Mouse (Mus musculus) retina, adult 2 months (tissue): ENCODE results near the gene Baz2a.
A peak's percentile ranks its signal among the peaks of the same experiment; 100 is the strongest.
"Not testable (repeated sequence)": the region's sequence is repeated elsewhere in the genome, so short reads cannot be mapped to it uniquely, and the experiment has no call there.

Experiments
- DNase-seq: peaks from one replicate; pipeline ENCODE4 v3.0.0-alpha.2; 2012; ENCODE audit warnings: low read depth, low spot score

The Baz2a gene

DNA sequence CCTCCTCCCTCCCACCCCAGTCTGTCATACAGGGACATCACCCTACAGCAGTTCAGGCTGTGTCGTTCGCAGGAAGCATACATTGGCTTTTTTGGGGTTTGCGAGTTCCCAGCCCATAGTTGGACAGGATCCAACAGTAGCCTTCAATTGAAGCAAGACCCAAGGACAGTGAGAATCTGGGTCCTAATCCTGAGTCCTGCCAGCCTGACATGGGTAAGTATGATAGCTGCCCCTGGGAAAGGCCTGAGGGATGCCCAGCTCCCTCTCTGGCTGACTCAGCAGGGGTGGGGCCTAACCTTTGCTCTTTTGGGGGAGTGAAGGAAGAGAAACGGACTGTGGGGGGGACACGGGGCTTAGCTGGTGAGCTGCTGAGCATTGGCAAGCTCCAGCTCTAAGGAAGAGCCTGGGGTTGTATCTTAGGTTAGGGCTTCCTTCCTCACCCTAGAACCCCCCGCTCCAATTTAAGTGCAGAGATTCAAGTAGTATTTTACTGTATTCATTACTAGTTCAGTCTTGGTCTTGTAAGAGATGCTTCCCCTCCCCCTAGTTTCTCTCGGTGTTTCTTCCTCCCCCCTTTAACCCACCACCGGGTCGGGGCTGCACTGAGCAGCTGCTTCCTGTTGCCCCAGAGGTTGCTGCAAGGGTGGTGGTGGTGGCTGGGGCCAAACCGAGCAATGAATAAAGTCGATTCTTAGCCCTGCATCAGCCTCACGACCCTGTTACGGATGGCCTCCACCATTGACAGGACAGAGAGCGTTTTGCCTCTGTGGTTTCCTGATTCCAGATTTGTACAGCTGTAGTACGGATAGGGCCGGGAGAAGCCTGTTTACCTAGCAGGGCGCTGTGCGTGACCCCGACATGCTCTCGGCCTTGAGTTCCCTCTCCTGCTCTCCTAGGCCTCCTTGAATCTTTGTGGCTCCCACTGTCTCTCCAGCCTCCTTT lies at the start of gene Baz2a:
TSS of gene Baz2a (plus strand) at position 14 of the 942 bp plus-strand sequence.
- no peak for DNase-seq

DNA sequence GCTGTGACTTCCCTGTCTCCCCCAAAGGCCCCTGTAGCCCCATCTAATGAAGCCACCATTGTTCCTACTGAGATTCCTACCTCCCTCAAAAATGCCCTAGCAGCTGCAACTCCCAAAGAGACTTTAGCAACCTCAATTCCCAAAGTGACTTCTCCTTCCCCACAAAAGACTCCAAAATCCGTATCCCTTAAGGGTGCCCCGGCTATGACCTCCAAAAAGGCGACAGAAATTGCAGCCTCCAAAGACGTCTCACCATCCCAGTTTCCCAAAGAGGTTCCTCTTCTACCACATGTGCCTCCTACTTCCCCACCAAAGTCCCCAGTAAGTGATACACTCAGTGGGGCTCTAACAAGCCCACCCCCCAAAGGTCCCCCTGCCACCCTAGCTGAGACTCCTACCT lies 49.7 kb upstream of the Baz2a start:
- DNase-seq, result no peak

DNA sequence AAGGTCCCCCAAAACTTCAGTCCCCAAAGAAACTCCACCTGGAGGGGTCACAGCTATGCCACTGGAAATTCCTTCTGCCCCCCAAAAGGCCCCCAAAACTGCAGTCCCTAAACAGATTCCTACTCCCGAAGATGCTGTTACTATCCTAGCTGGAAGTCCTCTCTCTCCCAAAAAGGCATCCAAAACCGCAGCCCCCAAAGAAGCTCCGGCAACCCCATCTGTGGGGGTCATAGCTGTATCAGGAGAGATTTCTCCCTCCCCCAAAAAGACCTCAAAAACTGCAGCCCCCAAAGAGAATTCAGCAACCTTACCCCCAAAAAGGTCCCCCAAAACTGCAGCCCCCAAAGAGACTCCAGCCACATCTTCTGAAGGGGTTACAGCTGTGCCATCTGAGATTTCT lies 48.9 kb upstream of the Baz2a start:
- DNase-seq, result no peak

DNA sequence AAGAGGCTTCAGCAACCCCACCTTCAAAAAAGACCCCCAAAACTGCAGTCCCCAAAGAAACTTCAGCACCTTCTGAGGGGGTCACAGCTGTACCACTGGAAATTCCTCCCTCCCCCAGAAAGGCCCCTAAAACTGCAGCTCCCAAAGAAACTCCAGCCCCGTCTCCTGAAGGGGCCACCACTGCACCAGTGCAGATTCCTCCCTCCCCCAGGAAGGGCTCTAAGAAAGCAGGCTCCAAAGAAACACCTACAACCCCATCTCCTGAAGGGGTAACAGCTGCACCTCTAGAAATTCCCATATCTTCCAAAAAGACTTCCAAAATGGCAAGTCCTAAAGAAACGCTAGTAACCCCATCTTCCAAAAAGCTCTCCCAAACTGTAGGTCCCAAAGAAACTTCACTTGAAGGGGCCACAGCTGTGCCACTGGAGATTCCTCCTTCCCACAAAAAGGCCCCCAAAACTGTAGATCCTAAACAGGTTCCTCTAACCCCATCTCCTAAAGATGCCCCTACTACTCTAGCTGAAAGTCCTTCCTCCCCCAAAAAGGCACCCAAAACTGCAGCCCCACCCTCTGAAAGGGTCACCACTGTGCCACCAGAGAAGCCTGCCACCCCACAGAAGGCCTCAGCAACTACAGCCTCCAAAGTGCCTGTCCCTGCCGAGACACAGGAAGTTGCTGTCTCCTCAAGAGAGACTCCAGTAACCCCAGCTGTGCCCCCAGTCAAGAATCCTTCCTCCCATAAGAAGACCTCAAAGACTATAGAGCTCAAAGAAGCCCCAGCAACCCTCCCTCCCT lies 48.1 kb upstream of the Baz2a start:
- no peak for DNase-seq

DNA sequence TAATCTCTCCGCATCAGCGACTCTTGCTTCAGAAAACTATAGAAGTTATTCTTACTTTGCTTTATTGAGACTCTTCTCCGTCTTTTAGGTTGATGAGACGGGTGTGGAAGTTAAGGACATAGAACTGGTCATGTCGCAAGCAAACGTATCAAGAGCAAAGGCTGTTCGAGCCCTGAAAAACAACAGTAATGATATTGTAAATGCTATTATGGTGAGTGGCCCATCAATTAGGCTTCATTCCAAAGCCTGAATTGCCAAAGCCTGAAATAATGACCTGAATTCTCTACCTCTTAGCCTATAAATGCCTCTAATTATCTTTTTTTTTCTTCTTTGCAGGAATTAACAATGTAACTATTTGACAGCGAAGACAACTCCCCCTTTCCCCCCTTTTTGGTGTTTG lies 43.2 kb upstream of the Baz2a start:
- DNase-seq, result no peak

DNA sequence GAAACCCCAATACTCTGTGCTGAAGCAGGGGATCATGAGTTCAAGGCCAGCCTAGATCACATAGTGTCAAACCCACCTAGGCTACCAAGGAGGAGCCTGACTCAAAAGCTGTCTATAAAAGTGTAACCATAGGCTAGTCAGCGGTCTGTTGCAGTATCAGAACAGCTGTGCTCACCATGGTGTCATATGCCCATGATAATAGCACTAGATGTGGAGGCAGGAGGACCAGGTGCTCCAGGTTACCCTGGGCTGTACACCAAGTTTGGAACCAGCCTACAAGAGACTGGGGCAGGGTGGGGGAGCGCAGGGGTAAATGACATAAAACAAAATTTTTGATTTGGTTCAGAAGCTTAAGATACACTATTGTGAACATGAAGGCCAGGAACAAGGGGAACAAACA lies 41.6 kb upstream of the Baz2a start:
- no peak for DNase-seq

DNA sequence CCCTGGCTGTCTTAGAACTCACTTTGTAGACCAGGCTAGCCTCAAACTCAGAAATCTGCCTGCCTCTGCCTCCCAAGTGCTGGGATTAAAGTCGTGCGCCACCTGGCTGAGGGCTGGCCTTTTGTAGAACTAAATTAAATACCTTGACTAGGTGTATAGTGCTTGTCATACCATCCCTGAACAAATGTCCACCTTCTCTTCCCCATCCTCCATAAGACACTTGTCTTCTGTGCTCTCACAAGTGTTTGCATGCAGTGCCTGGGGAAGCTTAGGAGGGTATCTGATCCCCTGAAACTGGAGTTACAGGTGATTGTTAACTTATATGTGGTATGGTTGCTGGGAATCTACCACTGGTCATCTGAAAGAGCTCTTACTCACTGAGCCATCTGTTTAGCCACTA lies 41.0 kb upstream of the Baz2a start:
- no peak for DNase-seq

DNA sequence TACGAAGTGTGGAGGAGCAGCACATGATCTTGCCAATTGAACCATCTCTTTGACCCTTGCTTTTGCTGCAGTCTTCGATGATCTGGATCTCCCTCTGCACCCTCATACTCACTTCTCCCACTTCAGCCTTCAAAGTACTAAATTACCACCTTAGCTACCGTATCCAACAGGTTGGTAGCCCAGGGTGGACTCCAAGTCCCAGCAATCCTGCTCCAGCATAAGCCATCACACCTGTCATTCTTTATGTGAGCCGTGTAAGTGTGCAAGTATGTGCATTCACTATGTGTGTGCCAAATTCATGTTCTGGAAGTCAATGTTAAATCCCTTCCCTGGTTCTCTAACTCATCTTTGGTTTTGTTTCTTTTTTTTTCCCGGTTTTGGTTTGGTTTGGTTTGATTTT lies 39.8 kb upstream of the Baz2a start:
- DNase-seq, result no peak

DNA sequence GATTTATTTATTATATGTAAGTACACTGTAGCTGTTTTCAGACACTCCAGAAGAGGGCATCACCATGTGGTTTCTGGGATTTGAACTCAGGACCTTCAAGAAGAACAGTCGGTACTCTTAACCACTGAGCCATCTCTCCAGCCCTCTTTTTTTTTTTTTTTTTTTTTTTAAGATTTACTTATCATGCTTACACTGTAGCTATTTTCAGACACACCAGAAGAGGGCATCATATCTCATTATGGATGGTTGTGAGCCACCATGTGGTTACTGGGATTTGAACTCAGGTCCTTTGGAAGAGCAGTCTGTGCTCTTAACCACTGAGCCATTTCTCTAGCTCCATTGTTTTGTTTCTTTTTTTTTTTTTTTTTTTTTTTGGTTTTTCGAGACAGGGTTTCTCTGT lies 39.2 kb upstream of the Baz2a start:
- DNase-seq, result not testable (repeated sequence)

DNA sequence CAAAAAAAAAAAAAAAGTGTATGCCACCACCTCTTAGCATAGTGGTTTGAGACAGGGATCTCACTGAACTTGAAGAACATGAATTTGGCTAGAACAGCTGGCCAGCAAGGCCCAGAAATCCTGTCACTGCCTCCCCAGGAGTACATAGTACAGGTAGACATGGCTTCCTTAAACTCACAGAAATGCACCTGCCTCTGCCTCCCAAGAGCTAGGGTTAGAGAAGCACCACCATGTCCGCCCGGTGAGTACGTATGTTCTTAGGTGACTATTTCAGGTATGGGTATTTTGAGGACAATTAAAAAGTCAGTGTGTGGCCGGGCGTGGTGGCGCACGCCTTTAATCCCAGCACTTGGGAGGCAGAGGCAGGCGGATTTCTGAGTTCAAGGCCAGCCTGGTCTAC lies 38.4 kb upstream of the Baz2a start:
- no peak for DNase-seq

DNA sequence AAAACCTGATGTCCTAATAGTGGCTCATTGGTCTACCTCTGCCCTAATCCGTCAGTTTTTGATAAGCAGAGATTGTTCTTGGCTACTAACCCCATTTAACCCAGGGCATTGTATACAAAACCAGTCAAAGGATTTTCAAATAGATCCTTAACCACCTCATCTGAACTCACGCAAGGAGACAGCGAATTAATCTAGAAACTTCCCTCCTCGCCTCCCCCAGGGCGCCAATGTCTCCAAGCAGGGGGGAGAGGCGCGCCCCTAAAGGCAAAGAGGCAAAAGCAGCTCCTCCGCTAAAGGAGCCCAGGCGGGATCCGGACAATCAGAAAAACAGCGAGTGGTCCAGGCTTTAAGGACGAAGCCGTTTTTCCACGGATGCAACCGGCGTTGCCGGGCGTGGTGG lies 33.2 kb upstream of the Baz2a start:
- DNase-seq, result no peak

DNA sequence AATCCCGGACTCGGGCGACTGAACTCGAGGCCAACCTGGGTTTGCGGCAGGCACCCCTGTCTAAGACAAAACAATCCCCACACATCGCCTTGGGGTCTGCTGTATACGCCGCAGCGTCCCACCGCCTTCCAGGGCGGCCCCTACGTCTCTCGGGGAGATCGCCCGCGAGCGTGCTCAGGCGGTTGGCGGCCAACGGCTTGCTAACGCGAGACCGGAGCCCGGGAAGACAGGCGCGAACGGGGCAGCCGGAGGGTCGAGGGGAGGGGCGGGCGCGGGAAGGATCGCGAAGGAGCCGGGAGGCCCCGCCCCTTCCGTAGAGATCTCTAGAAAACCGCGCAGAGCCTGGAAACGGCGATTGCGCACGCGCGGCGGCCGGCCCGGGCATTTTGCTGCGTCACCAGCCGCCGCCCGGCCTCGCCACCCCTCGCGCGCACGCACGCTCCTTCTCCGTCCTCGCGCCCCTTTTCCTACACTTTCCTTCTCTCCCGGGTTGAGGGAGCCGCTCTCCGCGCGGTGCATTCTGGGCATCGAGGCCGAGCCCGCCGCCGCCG lies 32.7 kb upstream of the Baz2a start, which contains the start of gene Ptges3:
TSS of gene Ptges3 (plus strand) at position 354 of the 551 bp plus-strand sequence.
- peak; percentile 77 for DNase-seq

DNA sequence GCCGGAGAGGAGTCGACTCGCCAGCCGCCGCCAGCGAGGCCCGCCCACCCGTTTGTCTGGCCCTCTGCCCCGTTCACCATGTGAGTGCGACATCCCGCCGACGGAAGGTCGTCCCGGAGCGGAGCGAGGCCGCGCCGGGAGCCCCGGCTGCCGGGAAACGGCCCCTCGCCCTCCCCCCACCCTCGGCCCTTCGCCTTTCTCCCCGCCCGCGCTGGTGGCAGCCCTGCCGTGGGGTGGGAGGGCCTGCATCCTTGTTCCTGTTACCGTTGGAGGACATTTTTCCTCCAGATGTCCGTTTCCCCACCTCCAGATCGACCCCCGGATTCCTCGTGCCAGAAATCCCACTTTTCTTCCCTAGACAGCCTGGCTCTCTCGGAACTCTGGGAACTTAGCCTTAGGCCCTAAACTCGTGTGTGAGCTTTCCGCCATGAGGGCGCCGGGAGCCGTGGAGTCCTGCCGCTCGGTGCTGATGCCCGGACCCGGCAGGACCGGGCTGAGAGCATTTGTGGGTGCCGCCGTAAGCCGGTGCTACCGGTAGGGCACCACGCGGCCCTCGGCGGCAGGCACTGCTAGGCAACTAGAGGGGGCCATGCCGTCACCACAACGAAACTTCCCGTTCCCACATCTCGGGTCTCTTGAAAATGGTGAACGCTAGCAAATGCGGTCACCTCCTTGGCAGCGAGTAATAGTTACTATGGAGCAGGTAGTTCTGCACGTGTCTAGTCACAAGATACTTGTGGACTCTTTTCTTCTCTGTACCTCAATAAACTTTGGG lies 32.0 kb upstream of the Baz2a start:
- no peak for DNase-seq

DNA sequence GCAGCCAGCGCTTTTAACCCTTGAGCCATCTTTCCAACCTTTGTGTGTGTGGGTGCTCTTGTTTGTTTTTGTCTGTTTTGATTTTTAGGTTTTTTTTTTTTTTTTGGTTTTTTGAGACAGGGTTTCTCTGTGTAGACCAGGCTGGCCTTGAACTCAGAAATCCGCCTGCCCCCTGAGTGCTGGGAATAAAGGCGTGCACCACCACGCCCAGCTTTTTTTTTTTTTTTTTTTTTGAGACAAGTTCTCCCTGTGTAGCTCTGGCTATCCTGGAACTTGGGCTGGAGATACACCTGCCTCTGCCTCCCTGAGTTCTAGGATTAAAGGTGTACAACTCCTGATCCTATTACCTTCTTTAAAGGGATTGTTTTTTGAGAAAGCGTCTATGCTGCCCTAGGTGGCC lies 30.3 kb upstream of the Baz2a start:
- DNase-seq, result no peak

DNA sequence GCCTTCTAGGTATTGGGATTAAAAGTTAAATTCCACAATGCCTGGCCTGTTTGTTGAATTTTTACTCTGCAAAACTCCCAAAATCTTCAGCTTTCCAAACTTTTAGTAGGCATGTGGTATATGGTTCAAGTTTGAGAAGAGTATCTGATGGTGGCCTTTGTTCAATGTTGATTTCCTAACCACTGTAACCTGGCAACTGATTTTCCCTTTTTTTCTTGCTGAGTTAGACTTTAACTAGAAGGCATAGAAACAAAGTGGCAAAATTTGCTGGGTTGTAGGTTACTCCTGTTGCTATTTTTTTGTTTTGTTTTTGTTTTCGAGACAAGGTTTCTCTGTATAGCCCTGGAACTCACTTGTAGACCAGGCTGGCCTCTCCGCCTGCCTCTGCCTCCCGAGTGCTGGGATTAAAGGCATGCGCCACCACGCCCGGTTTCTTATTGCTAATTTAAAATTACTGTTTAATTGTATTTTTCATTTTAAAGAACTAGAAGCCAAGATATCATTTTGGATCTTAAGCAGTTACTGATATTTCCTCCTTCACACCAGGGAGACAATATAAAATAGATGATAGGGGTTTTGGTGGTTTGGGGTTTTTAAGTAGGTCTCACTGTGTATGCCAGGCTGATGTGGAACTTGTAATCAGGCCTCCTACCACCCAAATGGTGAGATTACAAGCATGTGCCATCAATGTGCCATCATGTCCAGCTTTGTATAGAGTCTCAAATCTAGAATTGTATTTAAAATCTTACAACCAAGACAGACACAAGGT lies 29.0 kb upstream of the Baz2a start:
- no peak for DNase-seq

DNA sequence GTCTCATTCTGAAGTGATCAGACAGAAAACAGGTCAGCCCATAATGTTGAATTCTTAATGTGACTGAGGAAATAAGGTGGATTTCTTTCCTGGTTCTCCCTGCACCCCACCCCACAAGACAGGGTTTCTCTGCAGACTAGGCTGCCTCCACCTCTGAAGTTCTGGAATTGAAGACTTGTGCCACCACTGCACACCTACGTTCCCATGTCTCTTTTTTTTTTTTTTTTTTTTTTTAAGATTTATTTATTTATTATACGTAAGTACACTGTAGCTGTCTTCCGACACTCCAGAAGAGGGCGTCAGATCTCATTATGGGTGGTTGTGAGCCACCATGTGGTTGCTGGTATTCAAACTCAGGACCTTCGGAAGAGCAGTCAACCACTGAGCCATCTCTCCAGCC lies 25.3 kb upstream of the Baz2a start:
- no peak for DNase-seq

DNA sequence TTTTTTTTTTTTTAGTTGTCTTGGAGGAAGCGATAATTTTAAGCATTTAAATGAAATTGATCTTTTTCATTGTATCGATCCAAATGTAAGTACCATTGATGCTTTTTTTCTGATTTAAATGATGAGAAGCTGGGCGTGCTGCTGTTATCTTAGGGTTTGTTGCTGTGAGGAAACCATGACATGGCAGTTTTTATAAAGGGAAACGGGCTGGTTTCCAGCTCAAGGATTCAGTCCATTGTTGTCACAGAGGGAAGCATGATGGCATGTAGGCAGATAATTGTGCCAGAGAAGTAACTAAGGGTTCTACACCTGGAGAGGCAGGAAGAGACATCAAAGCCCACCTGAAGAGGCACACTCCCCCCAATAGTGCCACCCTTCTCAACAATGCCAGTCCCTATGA lies 22.2 kb upstream of the Baz2a start:
- no peak for DNase-seq

DNA sequence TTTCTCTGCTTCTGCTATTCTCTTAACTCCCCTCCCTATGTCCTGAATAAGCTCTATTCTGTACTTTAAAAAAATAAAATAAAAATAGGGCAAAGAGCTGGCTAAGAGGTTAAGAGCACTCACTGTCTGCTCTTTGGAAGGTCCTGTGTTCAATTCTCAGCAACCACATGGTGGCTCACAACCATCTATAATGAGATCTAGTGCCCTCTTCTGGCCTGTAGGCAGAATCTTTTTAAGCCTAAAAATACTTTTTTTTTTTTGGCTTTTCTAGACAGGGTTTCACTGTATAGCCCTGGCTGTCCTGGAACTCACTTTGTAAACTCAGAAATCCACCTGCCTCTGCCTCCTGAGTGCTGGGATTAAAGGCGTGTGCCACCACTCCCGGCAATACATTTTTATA lies 20.9 kb upstream of the Baz2a start:
- not testable (repeated sequence) for DNase-seq

DNA sequence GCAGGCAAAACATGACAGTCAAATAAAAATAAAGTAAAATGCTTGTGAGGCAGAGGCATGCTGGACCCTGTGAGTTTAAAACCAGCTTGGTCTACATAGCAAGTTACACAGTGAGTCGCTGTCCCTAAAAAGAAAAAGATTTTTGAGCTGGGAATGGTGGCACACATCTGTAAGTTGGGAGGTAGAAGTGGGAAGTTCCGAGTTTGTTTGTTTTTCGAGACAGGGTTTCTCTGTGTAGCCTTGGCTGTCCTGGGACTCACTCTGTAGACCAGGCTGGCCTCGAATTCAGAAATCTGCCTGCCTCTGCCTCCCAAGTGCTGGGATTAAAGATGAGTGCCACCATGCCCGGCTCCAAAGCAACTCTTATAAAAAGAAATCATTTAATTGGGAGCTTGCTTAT lies 13.1 kb upstream of the Baz2a start:
- not testable (repeated sequence) for DNase-seq

DNA sequence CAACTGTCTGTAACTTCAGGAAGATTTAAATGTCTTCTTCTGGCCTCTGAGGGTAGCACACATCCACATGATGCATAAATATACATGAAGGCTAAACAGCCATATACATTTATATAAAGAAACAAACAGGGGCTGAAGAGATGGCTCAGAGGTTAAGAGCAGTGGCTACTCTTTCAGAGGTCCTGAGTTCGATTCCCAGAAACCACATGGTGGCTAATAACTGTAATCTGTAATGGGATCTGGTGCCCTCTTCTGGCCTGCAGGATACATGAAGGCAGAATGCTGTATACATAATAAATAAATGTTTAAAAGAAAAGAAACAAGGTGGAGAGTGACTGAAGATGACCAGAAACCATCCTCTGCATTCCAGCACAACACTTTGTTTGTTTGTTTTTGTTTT lies 10.9 kb upstream of the Baz2a start:
- no peak for DNase-seq
